Mouse (Mus musculus): ENCODE measurements at regions not wholly inside any gene's neighbourhood (a gene's known extent, or its start where the extent isn't known, plus 50 kb on each side); places are given as distances from the start of the nearest gene placed in this dataset.

DNA sequence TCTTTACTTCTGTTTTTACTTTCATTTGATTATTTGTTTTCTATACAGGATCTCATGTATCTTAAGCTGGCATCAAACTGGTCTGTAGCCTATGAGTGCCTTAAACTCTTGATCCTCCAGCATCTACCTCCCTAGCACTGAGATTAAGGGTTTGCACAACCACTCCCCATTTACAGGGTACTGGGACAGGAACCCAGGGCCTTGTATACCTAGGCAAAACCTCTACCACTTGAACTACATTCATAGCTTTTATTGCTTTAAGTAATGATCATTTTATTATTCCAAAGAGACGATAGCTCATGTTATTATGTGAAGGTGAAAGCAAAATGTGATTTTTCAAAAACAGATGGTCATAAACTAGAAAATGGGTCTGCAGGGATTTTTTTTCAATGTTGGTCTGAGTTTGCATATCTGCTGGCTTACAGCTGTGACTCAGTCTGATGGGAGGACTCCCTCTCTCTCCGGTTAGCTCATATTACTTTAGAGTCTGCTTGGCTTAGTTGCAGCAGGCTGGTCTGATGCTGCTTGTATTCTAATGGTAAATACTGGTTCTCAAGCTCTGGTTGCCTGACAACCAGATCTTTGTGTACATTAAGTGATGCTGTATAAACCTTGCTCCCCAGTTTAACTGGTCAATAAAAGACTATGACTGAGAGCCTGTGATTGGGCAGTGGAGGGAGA, 735.5 kb downstream of the Tmem132b start:
- WGBS: 69% methylated on average over 2 of the region's 2 CpGs
- Histone ChIP-seq H3K4me3 (ENCODE audit: low read depth, low read length) (no peak overlapping the region), H3K27me3 (replicated peaks; ENCODE audit: control insufficient read depth, insufficient read depth, low read length) (no peaks in the 10 kb centered on the region), H3K9ac (ENCODE audit: low read depth, low read length) (no peak overlapping the region), H3K9me3 (ENCODE audit: control insufficient read depth, low read length) (no peaks in the 10 kb centered on the region), H3K27ac (replicated peaks; ENCODE audit: low read depth, low read length) (no peak overlapping the region), H3K36me3 (ENCODE audit: control insufficient read depth, insufficient read depth, low read length) (no peaks in the 10 kb centered on the region), H3K4me2 (ENCODE audit: low read depth, low read length) (no peak overlapping the region), H3K4me1 (ENCODE audit: control insufficient read depth, insufficient read depth, low read length) (no peaks in the 10 kb centered on the region)
- ATAC-seq (ENCODE audit: low read depth) (no peak), DNase-seq (ENCODE audit: low spot score) (no peak)

DNA sequence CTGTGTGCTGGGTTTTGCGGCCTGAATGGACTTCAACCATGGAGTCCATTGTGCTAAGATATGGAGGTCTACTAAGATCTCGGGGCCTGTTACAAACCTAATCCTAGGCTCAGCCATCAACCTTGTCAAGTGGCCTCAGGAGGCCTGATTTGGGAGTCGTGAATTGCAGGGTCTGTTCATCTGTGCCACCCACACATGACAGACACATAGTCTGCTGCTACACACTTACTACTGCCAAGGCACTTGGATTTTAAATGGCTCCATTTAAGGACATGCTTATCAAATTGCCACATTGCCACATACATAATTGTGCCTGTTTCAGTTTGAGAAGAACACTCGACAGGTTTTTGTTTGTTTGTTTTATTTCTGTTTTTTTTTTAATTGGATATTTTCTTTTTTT, 737.0 kb downstream of the Tmem132b start:
- Histone ChIP-seq H3K4me1 (ENCODE audit: control insufficient read depth, insufficient read depth, low read length) (no peaks in the 10 kb centered on the region), H3K36me3 (ENCODE audit: control insufficient read depth, insufficient read depth, low read length) (no peaks in the 10 kb centered on the region), H3K9me3 (ENCODE audit: control insufficient read depth, low read length) (no peaks in the 10 kb centered on the region), H3K27me3 (replicated peaks; ENCODE audit: control insufficient read depth, insufficient read depth, low read length) (no peaks in the 10 kb centered on the region), H3K27ac (replicated peaks; ENCODE audit: low read depth, low read length) (no peak overlapping the region), H3K4me2 (ENCODE audit: low read depth, low read length) (no peak overlapping the region), H3K4me3 (ENCODE audit: low read depth, low read length) (no peak overlapping the region), H3K9ac (ENCODE audit: low read depth, low read length) (no peak overlapping the region)
- ATAC-seq (ENCODE audit: low read depth) (no peak), DNase-seq (ENCODE audit: low spot score) (no peak)
- WGBS: 79% methylated on average over 4 of the region's 4 CpGs

GRCm38 (mm10) chr5:126274316-126274715, 742.7 kb downstream of the Tmem132b start:
- H3K36me3 ChIP-seq (ENCODE audit: control insufficient read depth, insufficient read depth, low read length): no peaks in the 10 kb centered on the region
- H3K4me1 ChIP-seq (ENCODE audit: control insufficient read depth, insufficient read depth, low read length): no peaks in the 10 kb centered on the region
- H3K9ac ChIP-seq (ENCODE audit: low read depth, low read length): no peak overlapping the region
- no peak overlapping the region for H3K4me2 ChIP-seq (ENCODE audit: low read depth, low read length)
- WGBS: 74% methylated on average over 8 of the region's 8 CpGs
- no peak overlapping the region for H3K27ac ChIP-seq (replicated peaks; ENCODE audit: low read depth, low read length)
- DNase-seq (ENCODE audit: low spot score) (peak; percentile 7), ATAC-seq (ENCODE audit: low read depth) (no peak)
- H3K4me3 ChIP-seq (ENCODE audit: low read depth, low read length): no peak overlapping the region
- no peaks in the 10 kb centered on the region for H3K9me3 ChIP-seq (ENCODE audit: control insufficient read depth, low read length)
- no peaks in the 10 kb centered on the region for H3K27me3 ChIP-seq (replicated peaks; ENCODE audit: control insufficient read depth, insufficient read depth, low read length)

DNA sequence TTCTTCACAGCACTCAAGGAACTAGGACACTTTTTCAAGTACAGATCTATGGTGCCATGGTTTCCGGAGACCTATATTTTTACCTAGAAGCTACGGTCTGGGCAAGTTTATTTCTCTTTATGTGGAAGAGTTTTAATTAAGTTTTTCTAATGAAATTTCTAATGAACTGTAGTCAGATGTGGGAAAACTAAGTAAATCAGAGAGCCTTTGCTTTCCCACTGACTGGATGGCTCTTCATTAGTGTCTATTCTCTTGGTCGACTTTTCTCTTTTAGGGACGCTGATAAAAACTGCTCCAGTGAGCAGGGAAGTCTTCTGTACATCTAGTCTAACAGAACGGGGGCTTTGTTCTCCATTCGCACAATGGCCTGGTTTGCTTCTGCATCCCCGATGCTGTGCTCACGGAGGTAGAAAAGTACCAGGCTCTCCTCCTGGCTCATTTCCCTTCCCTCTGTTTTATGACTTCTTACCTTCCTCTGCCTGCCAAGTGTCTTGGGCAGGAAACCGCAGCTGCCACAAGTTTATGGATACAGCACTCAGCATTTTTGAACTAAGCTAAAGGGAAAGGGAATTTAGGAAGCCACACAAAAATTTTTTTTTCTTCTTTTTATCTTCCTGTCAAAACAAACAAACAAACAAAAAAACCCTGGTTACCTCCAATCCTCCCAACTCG, 749.6 kb downstream of the Tmem132b start:
- ATAC-seq (ENCODE audit: low read depth) (no peak), DNase-seq (ENCODE audit: low spot score) (peak; percentile 37)
- Histone ChIP-seq H3K4me2 (ENCODE audit: low read depth, low read length) (no peak overlapping the region), H3K9me3 (ENCODE audit: control insufficient read depth, low read length) (no peaks in the 10 kb centered on the region), H3K27me3 (replicated peaks; ENCODE audit: control insufficient read depth, insufficient read depth, low read length) (no peaks in the 10 kb centered on the region), H3K4me3 (ENCODE audit: low read depth, low read length) (no peak overlapping the region), H3K36me3 (ENCODE audit: control insufficient read depth, insufficient read depth, low read length) (no peaks in the 10 kb centered on the region), H3K27ac (replicated peaks; ENCODE audit: low read depth, low read length) (no peak overlapping the region), H3K4me1 (ENCODE audit: control insufficient read depth, insufficient read depth, low read length) (no peaks in the 10 kb centered on the region), H3K9ac (ENCODE audit: low read depth, low read length) (no peak overlapping the region)
- 25% methylated on average over 10 of the region's 10 CpGs for WGBS

DNA sequence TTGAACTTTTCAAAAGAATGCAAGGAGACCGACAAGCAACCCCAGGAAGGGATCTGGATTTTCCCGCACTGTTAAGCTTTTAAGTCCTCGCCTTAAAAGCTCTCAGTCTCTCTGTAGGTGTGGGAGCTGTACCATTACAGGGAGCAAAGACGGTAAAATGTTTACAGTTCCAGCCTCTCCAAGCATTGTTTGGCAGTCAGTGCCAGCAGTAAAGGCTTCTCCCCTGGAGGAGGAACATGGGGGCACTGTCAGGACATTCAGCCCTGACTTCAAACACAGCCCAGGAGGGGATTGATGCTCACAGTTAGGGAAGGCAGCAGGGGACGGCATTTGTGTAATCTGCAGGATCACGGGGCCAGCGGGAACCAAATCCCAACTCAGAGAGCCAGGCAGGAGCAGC, 750.2 kb downstream of the Tmem132b start:
- DNase-seq (ENCODE audit: low spot score) (peak; percentile 11), ATAC-seq (ENCODE audit: low read depth) (no peak)
- no peak overlapping the region for H3K4me3 ChIP-seq (ENCODE audit: low read depth, low read length)
- H3K4me1 ChIP-seq (ENCODE audit: control insufficient read depth, insufficient read depth, low read length): no peaks in the 10 kb centered on the region
- WGBS: 5% methylated on average over 7 of the region's 7 CpGs
- no peak overlapping the region for H3K9ac ChIP-seq (ENCODE audit: low read depth, low read length)
- no peak overlapping the region for H3K27ac ChIP-seq (replicated peaks; ENCODE audit: low read depth, low read length)
- no peak overlapping the region for H3K4me2 ChIP-seq (ENCODE audit: low read depth, low read length)
- H3K9me3 ChIP-seq (ENCODE audit: control insufficient read depth, low read length): no peaks in the 10 kb centered on the region
- H3K27me3 ChIP-seq (replicated peaks; ENCODE audit: control insufficient read depth, insufficient read depth, low read length): no peaks in the 10 kb centered on the region
- H3K36me3 ChIP-seq (ENCODE audit: control insufficient read depth, insufficient read depth, low read length): no peaks in the 10 kb centered on the region

GRCm38 (mm10) chr5:126324847-126325246, 793.3 kb downstream of the Tmem132b start:
- no peak for DNase-seq (ENCODE audit: low spot score)
- no peak for ATAC-seq (ENCODE audit: low read depth)
- H3K36me3 ChIP-seq (ENCODE audit: control insufficient read depth, insufficient read depth, low read length): no peaks in the 10 kb centered on the region
- H3K4me1 ChIP-seq (ENCODE audit: control insufficient read depth, insufficient read depth, low read length): no peaks in the 10 kb centered on the region
- H3K27ac ChIP-seq (replicated peaks; ENCODE audit: low read depth, low read length): no peak overlapping the region
- no peaks in the 10 kb centered on the region for H3K9me3 ChIP-seq (ENCODE audit: control insufficient read depth, low read length)
- no peak overlapping the region for H3K9ac ChIP-seq (ENCODE audit: low read depth, low read length)
- no peak overlapping the region for H3K4me3 ChIP-seq (ENCODE audit: low read depth, low read length)
- WGBS: 78% methylated on average over 6 of the region's 6 CpGs
- H3K27me3 ChIP-seq (replicated peaks; ENCODE audit: control insufficient read depth, insufficient read depth, low read length): no peaks in the 10 kb centered on the region
- no peak overlapping the region for H3K4me2 ChIP-seq (ENCODE audit: low read depth, low read length)

GRCm38 (mm10) chr5:126328276-126328675, 796.7 kb downstream of the Tmem132b start:
- Histone ChIP-seq H3K36me3 (ENCODE audit: control insufficient read depth, insufficient read depth, low read length) (no peaks in the 10 kb centered on the region), H3K4me1 (ENCODE audit: control insufficient read depth, insufficient read depth, low read length) (no peaks in the 10 kb centered on the region), H3K27me3 (replicated peaks; ENCODE audit: control insufficient read depth, insufficient read depth, low read length) (no peaks in the 10 kb centered on the region), H3K4me2 (ENCODE audit: low read depth, low read length) (no peak overlapping the region), H3K9me3 (ENCODE audit: control insufficient read depth, low read length) (no peaks in the 10 kb centered on the region), H3K4me3 (ENCODE audit: low read depth, low read length) (no peak overlapping the region), H3K9ac (ENCODE audit: low read depth, low read length) (no peak overlapping the region), H3K27ac (replicated peaks; ENCODE audit: low read depth, low read length) (no peak overlapping the region)
- no peak for ATAC-seq (ENCODE audit: low read depth)
- no peak for DNase-seq (ENCODE audit: low spot score)
- WGBS: 40% methylated on average over 3 of the region's 3 CpGs

DNA sequence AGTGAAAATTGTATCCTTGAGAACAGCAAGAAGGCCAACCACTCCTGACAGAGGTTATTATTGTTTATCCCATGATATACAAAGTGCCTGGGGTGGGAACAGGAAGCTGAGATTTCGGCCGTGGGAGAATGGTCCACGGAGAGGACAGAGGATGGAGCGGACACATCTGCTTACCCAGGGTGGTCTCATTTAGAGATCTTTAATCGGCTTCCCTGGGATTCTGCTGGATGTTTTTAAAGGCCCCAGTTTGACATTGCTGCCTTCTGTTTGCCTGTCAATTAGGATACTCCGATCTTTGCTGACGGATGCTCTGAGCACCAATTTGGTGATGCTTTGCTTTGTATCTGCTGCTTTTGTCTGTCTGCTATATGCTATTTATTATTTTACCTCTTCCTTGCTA, 803.5 kb downstream of the Tmem132b start:
- Histone ChIP-seq H3K9ac (ENCODE audit: low read depth, low read length) (no peak overlapping the region), H3K4me3 (ENCODE audit: low read depth, low read length) (no peak overlapping the region), H3K9me3 (ENCODE audit: control insufficient read depth, low read length) (no peaks in the 10 kb centered on the region), H3K4me1 (ENCODE audit: control insufficient read depth, insufficient read depth, low read length) (no peaks in the 10 kb centered on the region), H3K27me3 (replicated peaks; ENCODE audit: control insufficient read depth, insufficient read depth, low read length) (no peaks in the 10 kb centered on the region), H3K36me3 (ENCODE audit: control insufficient read depth, insufficient read depth, low read length) (no peaks in the 10 kb centered on the region), H3K4me2 (ENCODE audit: low read depth, low read length) (no peak overlapping the region), H3K27ac (replicated peaks; ENCODE audit: low read depth, low read length) (no peak overlapping the region)
- WGBS: 59% methylated on average over 7 of the region's 7 CpGs
- ATAC-seq (ENCODE audit: low read depth) (peak; percentile 37; the same call in 1 of the 2 replicates), DNase-seq (ENCODE audit: low spot score) (peak; percentile 41)

Measured in embryonic facial prominence, embryonic 14.5 days (tissue).